Mouse (Mus musculus) megakaryocyte, embryonic 14.5 days (primary cell): ENCODE results near the gene Pgm5.

Source experiments
- FLI1 ChIP-seq: IDR thresholded peaks from 2 replicates; pipeline ENCODE4 v1.6.1; 2012; ENCODE audit warnings: low read length, inconsistent platforms, mixed read lengths
- GATA1 ChIP-seq: IDR thresholded peaks from 3 replicates; pipeline ENCODE4 v1.6.1; 2012; ENCODE audit warnings: mixed read lengths, low read length, inconsistent platforms, borderline replicate concordance

- no peak for TF ChIP-seq GATA1
- no peak for TF ChIP-seq FLI1
Measured at GRCm38 (mm10) chr19:24730661-24731060, 131.0 kb downstream of the Pgm5 start.
